Mouse (Mus musculus): ENCODE measurements at regions not wholly inside any gene's neighbourhood (a gene's known extent, or its start where the extent isn't known, plus 50 kb on each side); places are given as distances from the start of the nearest gene placed in this dataset.

GRCm38 (mm10) chr7:64064460-64065241 lies 89.0 kb upstream of the Trpm1 start:
- 53% methylated on average over 7 of the region's 7 CpGs for WGBS (ENCODE audit: insufficient replicate concordance)
- H3K9ac ChIP-seq (replicated peaks): no peak overlapping the region
- DNase-seq (no peak), ATAC-seq (no peak)
- no peak overlapping the region for H3K4me3 ChIP-seq (ENCODE audit: low read depth, low read length)
- H3K4me1 ChIP-seq (ENCODE audit: insufficient read depth): peaks cover 5% of the 10 kb centered on the region
- no peak overlapping the region for H3K4me2 ChIP-seq (ENCODE audit: low read depth, low read length)
- no peak overlapping the region for H3K27ac ChIP-seq (ENCODE audit: low read depth)
- TF ChIP-seq CTCF (IDR thresholded peaks at IDR 0.05; ENCODE audit: low read depth) (no peak), EP300 (IDR thresholded peaks at IDR 0.05; ENCODE audit: low read depth) (no peak)
- H3K27me3 ChIP-seq (ENCODE audit: insufficient read depth, low read length): no peaks in the 10 kb centered on the region
- H3K9me3 ChIP-seq (ENCODE audit: low read length): no peaks in the 10 kb centered on the region
- H3K36me3 ChIP-seq (replicated peaks; ENCODE audit: insufficient read depth, low read length): no peaks in the 10 kb centered on the region

GRCm38 (mm10) chr7:64061170-64061569 lies 92.5 kb upstream of the Trpm1 start:
- no peak overlapping the region for H3K27ac ChIP-seq (ENCODE audit: low read depth)
- H3K9ac ChIP-seq (replicated peaks): no peak overlapping the region
- ATAC-seq: no peak
- no peak overlapping the region for H3K4me3 ChIP-seq (ENCODE audit: low read depth, low read length)
- H3K4me2 ChIP-seq (ENCODE audit: low read depth, low read length): no peak overlapping the region
- 49% methylated on average over 4 of the region's 4 CpGs for whole genome bisulfite sequencing (ENCODE audit: insufficient replicate concordance)
- TF ChIP-seq EP300 (IDR thresholded peaks at IDR 0.05; ENCODE audit: low read depth) (no peak), CTCF (IDR thresholded peaks at IDR 0.05; ENCODE audit: low read depth) (no peak)
- no peaks in the 10 kb centered on the region for H3K27me3 ChIP-seq (ENCODE audit: insufficient read depth, low read length)
- H3K4me1 ChIP-seq (ENCODE audit: insufficient read depth): peaks cover 30% of the 10 kb centered on the region
- DNase-seq: no peak
- H3K36me3 ChIP-seq (replicated peaks; ENCODE audit: insufficient read depth, low read length): no peaks in the 10 kb centered on the region
- H3K9me3 ChIP-seq (ENCODE audit: low read length): no peaks in the 10 kb centered on the region

DNA sequence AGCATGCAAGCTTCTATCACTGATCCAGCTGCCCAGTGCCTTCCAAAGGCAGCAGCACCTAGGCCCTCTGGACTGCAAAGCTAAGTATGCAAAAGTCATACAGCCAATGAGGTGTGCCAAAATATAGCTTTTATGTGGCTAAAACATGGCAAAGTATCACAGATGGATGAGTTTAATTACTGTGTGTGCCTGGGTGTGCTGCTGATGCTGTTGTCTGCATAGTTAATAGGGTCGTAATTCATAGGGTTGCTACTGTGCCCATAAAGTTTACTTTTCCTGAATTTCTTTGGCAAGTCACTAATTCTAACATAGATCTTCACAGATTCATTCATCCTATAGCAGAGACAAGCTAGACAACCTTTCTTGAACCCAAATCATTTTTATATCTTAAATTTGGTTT lies 93.1 kb upstream of the Trpm1 start:
- Histone ChIP-seq H3K36me3 (replicated peaks; ENCODE audit: insufficient read depth, low read length) (no peaks in the 10 kb centered on the region), H3K4me1 (ENCODE audit: insufficient read depth) (peaks cover 30% of the 10 kb centered on the region), H3K9me3 (ENCODE audit: low read length) (no peaks in the 10 kb centered on the region), H3K27ac (ENCODE audit: low read depth) (no peak overlapping the region), H3K9ac (replicated peaks) (no peak overlapping the region), H3K4me2 (ENCODE audit: low read depth, low read length) (no peak overlapping the region), H3K4me3 (ENCODE audit: low read depth, low read length) (no peak overlapping the region), H3K27me3 (ENCODE audit: insufficient read depth, low read length) (no peaks in the 10 kb centered on the region)
- TF ChIP-seq CTCF (IDR thresholded peaks at IDR 0.05; ENCODE audit: low read depth): no peak
- TF ChIP-seq EP300 (IDR thresholded peaks at IDR 0.05; ENCODE audit: low read depth): no peak
- DNase-seq (no peak), ATAC-seq (no peak)
- 91% methylated on average over 1 of the region's 1 CpGs for WGBS (ENCODE audit: insufficient replicate concordance)

DNA sequence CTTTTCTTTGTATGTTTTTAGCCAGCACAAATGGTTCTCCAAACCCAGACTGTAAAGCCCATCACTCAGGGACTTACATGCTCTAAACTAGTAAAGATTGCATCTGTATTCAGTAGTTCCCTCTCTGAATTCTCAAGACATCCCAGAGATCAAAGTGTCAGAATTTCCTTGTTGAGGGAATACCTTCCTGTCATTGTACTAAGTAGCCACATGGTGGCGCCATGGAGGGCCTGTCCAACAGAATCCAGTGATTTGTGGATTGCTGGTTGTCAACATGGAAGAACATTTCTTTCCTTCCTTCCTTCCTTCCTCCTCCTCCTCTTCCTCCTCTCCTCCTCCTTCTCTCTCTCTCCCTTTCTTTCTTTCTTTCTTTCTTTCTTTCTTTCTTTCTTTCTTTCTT lies 93.6 kb upstream of the Trpm1 start:
- no peaks in the 10 kb centered on the region for H3K9me3 ChIP-seq (ENCODE audit: low read length)
- H3K27ac ChIP-seq (ENCODE audit: low read depth): no peak overlapping the region
- H3K27me3 ChIP-seq (ENCODE audit: insufficient read depth, low read length): no peaks in the 10 kb centered on the region
- ATAC-seq (no peak), DNase-seq (peak; percentile 59)
- no peak overlapping the region for H3K4me2 ChIP-seq (ENCODE audit: low read depth, low read length)
- H3K4me3 ChIP-seq (ENCODE audit: low read depth, low read length): no peak overlapping the region
- H3K9ac ChIP-seq (replicated peaks): no peak overlapping the region
- H3K4me1 ChIP-seq (ENCODE audit: insufficient read depth): peaks cover 30% of the 10 kb centered on the region
- TF ChIP-seq EP300 (IDR thresholded peaks at IDR 0.05; ENCODE audit: low read depth) (no peak), CTCF (IDR thresholded peaks at IDR 0.05; ENCODE audit: low read depth) (peak; percentile 89)
- H3K36me3 ChIP-seq (replicated peaks; ENCODE audit: insufficient read depth, low read length): no peaks in the 10 kb centered on the region
- WGBS (ENCODE audit: insufficient replicate concordance): 15% methylated on average over 1 of the region's 1 CpGs

- Histone ChIP-seq H3K36me3 (replicated peaks; ENCODE audit: insufficient read depth, low read length) (no peaks in the 10 kb centered on the region), H3K4me2 (ENCODE audit: low read depth, low read length) (peak overlapping the region; percentile 48), H3K27me3 (ENCODE audit: insufficient read depth, low read length) (no peaks in the 10 kb centered on the region), H3K27ac (ENCODE audit: low read depth) (peak overlapping the region; percentile 87), H3K9ac (replicated peaks) (peak overlapping the region; percentile 48; the same call in 1 of the 2 replicates), H3K9me3 (ENCODE audit: low read length) (no peaks in the 10 kb centered on the region), H3K4me1 (ENCODE audit: insufficient read depth) (peaks cover 26% of the 10 kb centered on the region), H3K4me3 (ENCODE audit: low read depth, low read length) (no peak overlapping the region)
- ATAC-seq: peak; percentile 9; the same call in 1 of the 2 replicates
- 26% methylated on average over 4 of the region's 4 CpGs for WGBS (ENCODE audit: insufficient replicate concordance)
- no peak for DNase-seq
- TF ChIP-seq EP300 (IDR thresholded peaks at IDR 0.05; ENCODE audit: low read depth) (no peak), CTCF (IDR thresholded peaks at IDR 0.05; ENCODE audit: low read depth) (no peak)
These were observed 95.3 kb upstream of the Trpm1 start for GRCm38 (mm10) chr7:64058282-64058872.

- Histone ChIP-seq H3K4me2 (ENCODE audit: low read depth, low read length) (peak overlapping the region; percentile 48), H3K9ac (replicated peaks) (peak overlapping the region; percentile 48; the same call in 1 of the 2 replicates), H3K9me3 (ENCODE audit: low read length) (no peaks in the 10 kb centered on the region), H3K36me3 (replicated peaks; ENCODE audit: insufficient read depth, low read length) (no peaks in the 10 kb centered on the region), H3K27me3 (ENCODE audit: insufficient read depth, low read length) (no peaks in the 10 kb centered on the region), H3K4me1 (ENCODE audit: insufficient read depth) (peaks cover 26% of the 10 kb centered on the region), H3K4me3 (ENCODE audit: low read depth, low read length) (no peak overlapping the region), H3K27ac (ENCODE audit: low read depth) (peak overlapping the region; percentile 87)
- 17% methylated on average over 4 of the region's 4 CpGs for WGBS (ENCODE audit: insufficient replicate concordance)
- DNase-seq (peak; percentile 72), ATAC-seq (peak; percentile 98)
- TF ChIP-seq CTCF (IDR thresholded peaks at IDR 0.05; ENCODE audit: low read depth): peak; percentile 70
- peak; percentile 97 for TF ChIP-seq EP300 (IDR thresholded peaks at IDR 0.05; ENCODE audit: low read depth)
These were observed 95.8 kb upstream of the Trpm1 start for GRCm38 (mm10) chr7:64057873-64058272.

Data from liver, postnatal 0 days (tissue).